Mouse (Mus musculus) mouse trophoblast stem cell (cell line): ENCODE results near the gene Neo1.
"Not testable (repeated sequence)": the region's sequence is repeated elsewhere in the genome, so short reads cannot be mapped to it uniquely, and the experiment has no call there.

Source experiments
- in situ Hi-C, 2 experiments: fragments of 300-500 bp; cut with MseI, MboI; formaldehyde crosslinking; loops; 2 replicates in 1 of 2; 3 replicates in 1 of 2; pipeline ENCODE4 v1.15.1; 2025

Gene Neo1

GRCm38 (mm10) chr9:59013365-59013764, 22.9 kb downstream of the Neo1 start:
- in situ Hi-C loops, result loop anchor here (10.0 kb wide), 2 partner anchors 231 to 241 kb away; no protein-coding TSS in a partner anchor

GRCm38 (mm10) chr9:58989255-58989928, 46.8 kb downstream of the Neo1 start:
- in situ Hi-C loops, result no loop called here

- in situ Hi-C loops, result no loop called here
Measured at GRCm38 (mm10) chr9:58979034-58979433, 57.2 kb downstream of the Neo1 start.

- in situ Hi-C loops, result not testable (repeated sequence)
Measured at GRCm38 (mm10) chr9:58971154-58971553, 65.1 kb downstream of the Neo1 start.

- in situ Hi-C loops, result no loop called here
Measured at GRCm38 (mm10) chr9:58967371-58967770, 68.9 kb downstream of the Neo1 start.

- in situ Hi-C loops, result no loop called here
Measured at GRCm38 (mm10) chr9:58955507-58955906, 80.7 kb downstream of the Neo1 start.

- in situ Hi-C loops, result not testable (repeated sequence)
Measured at GRCm38 (mm10) chr9:58945910-58946309, 90.3 kb downstream of the Neo1 start.

- in situ Hi-C loops, result no loop called here
Measured at GRCm38 (mm10) chr9:58934776-58935175, 101.5 kb downstream of the Neo1 start.

- in situ Hi-C loops, result no loop called here
Measured at GRCm38 (mm10) chr9:58928103-58928502, 108.1 kb downstream of the Neo1 start.

GRCm38 (mm10) chr9:58902869-58903585, 133.2 kb downstream of the Neo1 start:
- in situ Hi-C loops, result no loop called here

GRCm38 (mm10) chr9:58899602-58900001, 136.6 kb downstream of the Neo1 start:
- in situ Hi-C loops, result no loop called here

GRCm38 (mm10) chr9:58891840-58892640, 144.2 kb downstream of the Neo1 start:
- in situ Hi-C loops, result no loop called here

- in situ Hi-C loops, result no loop called here
Measured at GRCm38 (mm10) chr9:58890893-58891292, 145.3 kb downstream of the Neo1 start.

- in situ Hi-C loops, result no loop called here
Measured at GRCm38 (mm10) chr9:58889782-58890448, 146.3 kb downstream of the Neo1 start.

- in situ Hi-C loops, result no loop called here
Measured at GRCm38 (mm10) chr9:58882686-58883085, 153.6 kb downstream of the Neo1 start.

- in situ Hi-C loops, result no loop called here
Measured at GRCm38 (mm10) chr9:58879836-58880235, 156.4 kb downstream of the Neo1 start.

- in situ Hi-C loops, result no loop called here
Measured at GRCm38 (mm10) chr9:58876946-58877625, 159.2 kb downstream of the Neo1 start.

GRCm38 (mm10) chr9:58875439-58875838, 160.8 kb downstream of the Neo1 start:
- in situ Hi-C loops, result no loop called here

GRCm38 (mm10) chr9:58874354-58874753, 161.9 kb downstream of the Neo1 start:
- in situ Hi-C loops, result no loop called here

GRCm38 (mm10) chr9:58873541-58874324, 162.5 kb downstream of the Neo1 start:
- in situ Hi-C loops, result no loop called here
